Mouse (Mus musculus) kidney, adult 11 months (tissue): ENCODE data around the gene Btbd35f15.
"Not testable (repeated sequence)": the region's sequence is repeated elsewhere in the genome, so short reads cannot be mapped to it uniquely, and the experiment has no call there.

Experiments
- DNase-seq: peaks from one replicate; pipeline ENCODE4 v3.0.0; 2022

The Btbd35f15 gene

GRCm38 (mm10) chrX:33577214-33577613 is at the start of gene Btbd35f15:
Gene Btbd35f15 (minus strand): TSS chrX:33577314.
- DNase-seq, result not testable (repeated sequence)
